ENCODE assay signal across 18 mouse cellular contexts in the genomic region with DNA sequence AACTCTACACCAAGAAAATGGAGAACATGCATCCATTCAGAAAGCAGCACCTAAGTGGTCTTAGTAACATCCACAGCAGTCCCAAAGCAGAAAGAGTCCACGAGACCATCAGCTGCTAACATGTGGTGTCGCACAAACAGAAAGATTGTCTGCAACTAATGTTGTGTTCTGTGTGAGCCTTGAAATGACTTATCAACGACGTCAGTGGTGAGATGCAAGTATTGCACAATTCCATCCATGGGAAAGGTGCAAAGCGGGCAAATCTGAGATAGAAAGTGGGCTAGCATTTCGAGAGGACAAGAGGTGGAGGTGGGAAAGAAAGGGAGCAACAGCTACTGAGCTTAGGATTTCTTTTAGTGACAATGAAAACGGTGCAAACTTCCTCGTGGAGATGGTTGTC.
"Had no signal": no experiment of that assay in that cellular context is flagged by ENCODE, and none has a peak within 500 bp of the region (broad histone marks: within the 10 kb centered on the region; RNA-seq: fewer than 3 reads in every experiment).

No protein-coding gene starts in this region.

- ATAC-seq: lung, postnatal 0 days; midbrain, embryonic 16.5 days had no signal

- H3K4me2 ChIP-seq: lung, embryonic 15.5 days; midbrain, embryonic 12.5 days; neural tube, embryonic 13.5 days; neural tube, embryonic 15.5 days; stomach, embryonic 15.5 days had no signal

- H3K27ac ChIP-seq: liver, embryonic 14.5 days; lung, embryonic 15.5 days; macrophage; midbrain, embryonic 12.5 days; neural tube, embryonic 13.5 days; neural tube, embryonic 15.5 days; stomach, embryonic 15.5 days; stomach, postnatal 0 days had no signal

- H3K9ac ChIP-seq: liver, embryonic 14.5 days; lung, embryonic 15.5 days; midbrain, embryonic 12.5 days; neural tube, embryonic 13.5 days; neural tube, embryonic 15.5 days; stomach, embryonic 15.5 days had no signal

- H3K36me3 ChIP-seq: lung, embryonic 15.5 days; midbrain, embryonic 12.5 days; neural tube, embryonic 13.5 days; neural tube, embryonic 15.5 days; stomach, embryonic 15.5 days had no signal

- DNase-seq: liver; lung, adult 2 months; lung, postnatal 14 days; lung, postnatal 36 days; midbrain, embryonic 14.5 days; right cerebral cortex, postnatal 14 days; thymus, postnatal 14 days; thymus, postnatal 36 days had no signal

- H3K4me3 ChIP-seq: lung, embryonic 15.5 days; midbrain, embryonic 12.5 days; neural tube, embryonic 13.5 days; neural tube, embryonic 15.5 days; stomach, embryonic 15.5 days had no signal

- H3K27me3 ChIP-seq: lung, embryonic 15.5 days; midbrain, embryonic 12.5 days; neural tube, embryonic 13.5 days; neural tube, embryonic 15.5 days; stomach, embryonic 15.5 days had no signal

- H3K9me3 ChIP-seq: lung, embryonic 15.5 days; midbrain, embryonic 12.5 days; neural tube, embryonic 13.5 days; neural tube, embryonic 15.5 days; stomach, embryonic 15.5 days had no signal
